23 mouse cellular contexts compared by ENCODE assay signal in the genomic region with DNA sequence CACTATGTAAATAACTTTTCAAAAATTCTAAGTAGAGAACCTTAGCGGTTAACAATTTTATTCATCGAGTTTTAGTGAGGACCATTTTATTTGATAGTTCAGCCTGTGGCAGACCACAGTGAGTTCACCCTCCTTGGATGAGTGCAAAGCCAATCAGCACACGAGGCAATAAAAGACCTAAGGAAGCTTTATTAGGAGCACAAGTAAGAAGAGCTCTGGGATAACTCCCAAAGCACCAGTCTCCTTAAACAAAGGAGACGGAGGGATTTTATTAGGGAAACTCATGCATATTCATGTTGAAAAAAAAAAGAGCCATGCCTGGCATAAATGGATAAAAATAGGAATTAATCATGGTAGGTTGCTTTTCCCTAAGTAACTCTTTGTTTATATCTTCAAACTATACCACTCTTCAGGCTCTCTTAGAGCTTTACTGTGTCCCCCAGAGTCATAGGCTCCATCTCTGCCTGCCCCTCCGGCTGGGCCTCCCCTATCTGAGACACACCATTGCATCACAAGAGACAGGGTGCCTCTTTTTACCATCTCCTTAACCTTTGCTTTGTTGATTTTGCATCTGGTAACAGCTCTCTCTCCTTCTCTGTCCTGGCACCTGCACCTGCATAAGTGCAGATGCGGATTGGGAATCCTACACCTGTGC.
DNase-seq lines count a peak whose midpoint lies in the region; ATAC-seq and TF ChIP-seq lines count a peak whose summit lies in the region.
"Had no signal": no experiment of that assay in that cellular context is flagged by ENCODE, and none has a peak within 500 bp of the region (broad histone marks: within the 10 kb centered on the region; RNA-seq: fewer than 3 reads in every experiment).

No protein-coding gene starts in this region.

- WGBS in hindbrain, embryonic 11.5 days: 59% methylated on average over 6 of the region's 6 CpGs
- WGBS in hindbrain, postnatal 0 days: 41% methylated on average over 6 of the region's 6 CpGs
- WGBS in forebrain, embryonic 15.5 days: 19% methylated on average over 6 of the region's 6 CpGs
- WGBS in midbrain, embryonic 14.5 days: 53% methylated on average over 6 of the region's 6 CpGs

- intact Hi-C loops in heart, postnatal 10 days (cut with DNase I): no loop called here

- in situ Hi-C loops in ES-E14 (cut with MboI; ENCODE audit: low sequenced_read_pairs in 2 of 2, unreplicated experiment in 2 of 2): no loop called here

- no peaks in the 10 kb centered on the region for H3K4me1 ChIP-seq in hindbrain, embryonic 11.5 days (replicated peaks; ENCODE audit: control insufficient read depth, insufficient read depth, low read length)
- H3K4me1 ChIP-seq in hindbrain, postnatal 0 days (ENCODE audit: insufficient read depth, low read length): peaks cover 8% of the 10 kb centered on the region; the same call in 1 of the 2 replicates
- H3K4me1 ChIP-seq in ES-E14 (ENCODE audit: control insufficient read depth in 2 of 2, insufficient read depth in 2 of 2, low read length in 2 of 2, poor library complexity in 1 of 2): peaks cover 0 to 5% of the 10 kb centered on the region in 2 experiments; a peak in 1 of 4 replicates
- H3K4me1 ChIP-seq in forebrain, embryonic 15.5 days: peaks cover 26% of the 10 kb centered on the region
- H3K4me1 ChIP-seq in midbrain, embryonic 14.5 days (ENCODE audit: control insufficient read depth, insufficient read depth, low read length): 0 out of 2 replicates have a peak, but pooled peaks cover 5% of the 10 kb centered on the region
- H3K4me1 ChIP-seq: embryonic facial prominence, embryonic 12.5 days; heart, embryonic 15.5 days; stomach, embryonic 15.5 days had no signal

- no peaks in the 10 kb centered on the region for H3K27me3 ChIP-seq in hindbrain, embryonic 11.5 days (ENCODE audit: control insufficient read depth, insufficient read depth, low read length)
- H3K27me3 ChIP-seq in hindbrain, postnatal 0 days (ENCODE audit: insufficient read depth, low read length): no peaks in the 10 kb centered on the region
- no peaks in the 10 kb centered on the region for H3K27me3 ChIP-seq in forebrain, embryonic 15.5 days
- no peaks in the 10 kb centered on the region for H3K27me3 ChIP-seq in midbrain, embryonic 14.5 days (ENCODE audit: control insufficient read depth, insufficient read depth, low read length)
- H3K27me3 ChIP-seq: embryonic facial prominence, embryonic 12.5 days; heart, embryonic 15.5 days; Patski; stomach, embryonic 15.5 days had no signal

- H3K4me2 ChIP-seq in hindbrain, embryonic 11.5 days (replicated peaks; ENCODE audit: low read depth, low read length): no peak overlapping the region
- H3K4me2 ChIP-seq in hindbrain, postnatal 0 days (ENCODE audit: low read depth, low read length): no peak overlapping the region
- H3K4me2 ChIP-seq in forebrain, embryonic 15.5 days (replicated peaks): no peak overlapping the region
- no peak overlapping the region for H3K4me2 ChIP-seq in midbrain, embryonic 14.5 days (ENCODE audit: low read length)
- H3K4me2 ChIP-seq: embryonic facial prominence, embryonic 12.5 days; heart, embryonic 15.5 days; stomach, embryonic 15.5 days had no signal

- H3K4me3 ChIP-seq in hindbrain, embryonic 11.5 days (ENCODE audit: low read depth, low read length): no peak overlapping the region
- H3K4me3 ChIP-seq in hindbrain, postnatal 0 days (ENCODE audit: low read length): no peak overlapping the region
- H3K4me3 ChIP-seq in ES-E14 (ENCODE audit: insufficient read depth in 1 of 2, low read depth in 1 of 2, low read length in 2 of 2, poor library complexity in 1 of 2, severe bottlenecking in 1 of 2): no peak overlapping the region
- no peak overlapping the region for H3K4me3 ChIP-seq in forebrain, embryonic 15.5 days
- H3K4me3 ChIP-seq in midbrain, embryonic 14.5 days (replicated peaks; ENCODE audit: low read depth, low read length): no peak overlapping the region
- H3K4me3 ChIP-seq: embryonic facial prominence, embryonic 12.5 days; heart, embryonic 15.5 days; layer of hippocampus, adult 2 months; stomach, embryonic 15.5 days had no signal

- TF ChIP-seq CTCF in hindbrain, postnatal 0 days (IDR thresholded peaks at IDR 0.05; ENCODE audit: low read depth): no peak

- DNase-seq in hindbrain, embryonic 11.5 days (ENCODE audit: low spot score): no peak
- no peak for DNase-seq in hindbrain, postnatal 0 days (ENCODE audit: low spot score)
- DNase-seq in ES-E14 (ENCODE audit: low read depth, low spot score): no peak
- DNase-seq in midbrain, embryonic 14.5 days: peak; percentile 10
- no peak for DNase-seq in embryo, embryonic 10 days (ENCODE audit: low spot score)
- no peak for DNase-seq in heart, postnatal 10 days
- DNase-seq in natural killer cell, adult 2 months (ENCODE audit: low spot score in 2 of 2): no peak
- DNase-seq: adrenal gland, postnatal 36 days; cerebellum, adult 11 months; cerebellum, postnatal 14 days; heart, postnatal 4 days; kidney, adult 8-10 months; kidney, postnatal 25 days; thymus, postnatal 4 days had no signal

- H3K36me3 ChIP-seq in hindbrain, embryonic 11.5 days (ENCODE audit: control insufficient read depth, insufficient read depth, low read length): no peaks in the 10 kb centered on the region
- H3K36me3 ChIP-seq in hindbrain, postnatal 0 days (ENCODE audit: insufficient read depth, low read length): no peaks in the 10 kb centered on the region
- no peaks in the 10 kb centered on the region for H3K36me3 ChIP-seq in ES-E14 (ENCODE audit: control insufficient read depth, insufficient read depth, low read length, poor library complexity, severe bottlenecking)
- H3K36me3 ChIP-seq in forebrain, embryonic 15.5 days: no peaks in the 10 kb centered on the region
- H3K36me3 ChIP-seq in midbrain, embryonic 14.5 days (ENCODE audit: control insufficient read depth, insufficient read depth, low read length): no peaks in the 10 kb centered on the region
- H3K36me3 ChIP-seq: embryonic facial prominence, embryonic 12.5 days; G1E; heart, embryonic 15.5 days; stomach, embryonic 15.5 days had no signal

- no peak overlapping the region for H3K27ac ChIP-seq in hindbrain, embryonic 11.5 days (ENCODE audit: low read depth, low read length)
- no peak overlapping the region for H3K27ac ChIP-seq in hindbrain, postnatal 0 days
- 0 out of 2 replicates have a peak overlapping the region, but pooled peaks have one; percentile 50 for H3K27ac ChIP-seq in ES-E14 (ENCODE audit: insufficient read depth, low read depth, low read length, poor library complexity, severe bottlenecking)
- 0 out of 2 replicates have a peak overlapping the region, but pooled peaks have one; percentile 20 for H3K27ac ChIP-seq in forebrain, embryonic 15.5 days (replicated peaks)
- no peak overlapping the region for H3K27ac ChIP-seq in midbrain, embryonic 14.5 days (replicated peaks; ENCODE audit: low read depth, low read length)
- H3K27ac ChIP-seq: embryonic facial prominence, embryonic 12.5 days; heart, embryonic 15.5 days; macrophage; stomach, embryonic 15.5 days had no signal

- H3K9me3 ChIP-seq in hindbrain, embryonic 11.5 days (ENCODE audit: control insufficient read depth, low read length): no peaks in the 10 kb centered on the region
- no peaks in the 10 kb centered on the region for H3K9me3 ChIP-seq in hindbrain, postnatal 0 days (ENCODE audit: low read length)
- no peaks in the 10 kb centered on the region for H3K9me3 ChIP-seq in ES-E14 (ENCODE audit: control insufficient read depth, insufficient read depth, low read depth, low read length)
- no peaks in the 10 kb centered on the region for H3K9me3 ChIP-seq in forebrain, embryonic 15.5 days
- H3K9me3 ChIP-seq in midbrain, embryonic 14.5 days (ENCODE audit: control insufficient read depth, low read length): no peaks in the 10 kb centered on the region
- H3K9me3 ChIP-seq: embryonic facial prominence, embryonic 12.5 days; G1E; heart, embryonic 15.5 days; stomach, embryonic 15.5 days had no signal

- H3K9ac ChIP-seq in hindbrain, embryonic 11.5 days (ENCODE audit: low read depth, low read length): no peak overlapping the region
- H3K9ac ChIP-seq in hindbrain, postnatal 0 days (replicated peaks; ENCODE audit: low read length): no peak overlapping the region
- H3K9ac ChIP-seq in ES-E14 (ENCODE audit: insufficient read depth, low read depth, low read length, poor library complexity, severe bottlenecking): no peak overlapping the region
- H3K9ac ChIP-seq in forebrain, embryonic 15.5 days (replicated peaks): no peak overlapping the region
- no peak overlapping the region for H3K9ac ChIP-seq in midbrain, embryonic 14.5 days (replicated peaks; ENCODE audit: low read length)
- H3K9ac ChIP-seq: embryonic facial prominence, embryonic 12.5 days; heart, embryonic 15.5 days; stomach, embryonic 15.5 days had no signal

- ATAC-seq in hindbrain, embryonic 11.5 days (ENCODE audit: low FRiP score): peak; percentile 74
- ATAC-seq in hindbrain, postnatal 0 days: no peak
- peak; percentile 62 for ATAC-seq in forebrain, embryonic 15.5 days (replicated peaks)
- ATAC-seq in midbrain, embryonic 14.5 days (ENCODE audit: low FRiP score, low TSS enrichment): no peak
- ATAC-seq: lung, postnatal 0 days; Patski had no signal

TF ChIP-seq in ES-E14, 5 proteins besides CTCF, POLR2A, EP300 and RAD21:
- TF ChIP-seq ZC3H11A (IDR thresholded peaks at IDR 0.05; ENCODE audit: borderline replicate concordance, low read depth, low read length): no peak
- no peak for TF ChIP-seq MAFK (IDR thresholded peaks at IDR 0.05; ENCODE audit: insufficient read depth, low read depth, low read length)

Comparison
In these comparisons a context has a peak if more than half of its experiments do, and no peak if none do; other contexts are left out.
1. ATAC-seq: peak in hindbrain, embryonic 11.5 days (single experiment) and forebrain, embryonic 15.5 days (single experiment); none in hindbrain, postnatal 0 days (single experiment) and midbrain, embryonic 14.5 days (single experiment).
2. H3K27ac ChIP-seq: peak in ES-E14 (single experiment) and forebrain, embryonic 15.5 days (single experiment); none in hindbrain, embryonic 11.5 days (single experiment), hindbrain, postnatal 0 days (single experiment) and midbrain, embryonic 14.5 days (single experiment).